Mouse (Mus musculus) MEL (cell line): ENCODE measurements around the gene Ankrd39.

ENCODE experiments used
- CHD1 ChIP-seq: IDR thresholded peaks from 2 replicates; pipeline ENCODE4 v1.6.1; 2012; ENCODE audit warnings: low read depth, mild to moderate bottlenecking, inconsistent platforms, low read length, improper control_type of control experiment
- CTCF ChIP-seq, 3 experiments: IDR thresholded peaks in 2 of 3; conservative IDR thresholded peaks in 1 of 3; 2 replicates each; pipeline ENCODE4 v1.5.1; 2011 to 2012; ENCODE audit warnings: low read length in 3 of 3, low read depth in 2 of 3, mild to moderate bottlenecking in 2 of 3, improper control_type of control experiment in 1 of 3, inconsistent platforms in 1 of 3, mixed read lengths in 1 of 3, moderate library complexity in 1 of 3; ENCODE audit not compliant: control insufficient read depth in 1 of 3, insufficient read depth in 1 of 3, poor library complexity in 1 of 3, severe bottlenecking in 1 of 3
- E2F4 ChIP-seq: IDR thresholded peaks from 2 replicates; pipeline ENCODE4 v1.6.1; 2011; ENCODE audit warnings: low read depth, low read length, improper control_type of control experiment, borderline replicate concordance
- MAX ChIP-seq: IDR thresholded peaks from 2 replicates; pipeline ENCODE4 v1.6.1; 2011; ENCODE audit warnings: low read length, improper control_type of control experiment
- MXI1 ChIP-seq: IDR thresholded peaks from 2 replicates; pipeline ENCODE4 v1.6.1; 2011; ENCODE audit warnings: mild to moderate bottlenecking, low read depth, low read length, improper control_type of control experiment
- ZKSCAN1 ChIP-seq: IDR thresholded peaks from 2 replicates; pipeline ENCODE4 v1.6.1; 2012; ENCODE audit warnings: low read depth, mild to moderate bottlenecking, inconsistent platforms, low read length, improper control_type of control experiment, moderate library complexity

DNA sequence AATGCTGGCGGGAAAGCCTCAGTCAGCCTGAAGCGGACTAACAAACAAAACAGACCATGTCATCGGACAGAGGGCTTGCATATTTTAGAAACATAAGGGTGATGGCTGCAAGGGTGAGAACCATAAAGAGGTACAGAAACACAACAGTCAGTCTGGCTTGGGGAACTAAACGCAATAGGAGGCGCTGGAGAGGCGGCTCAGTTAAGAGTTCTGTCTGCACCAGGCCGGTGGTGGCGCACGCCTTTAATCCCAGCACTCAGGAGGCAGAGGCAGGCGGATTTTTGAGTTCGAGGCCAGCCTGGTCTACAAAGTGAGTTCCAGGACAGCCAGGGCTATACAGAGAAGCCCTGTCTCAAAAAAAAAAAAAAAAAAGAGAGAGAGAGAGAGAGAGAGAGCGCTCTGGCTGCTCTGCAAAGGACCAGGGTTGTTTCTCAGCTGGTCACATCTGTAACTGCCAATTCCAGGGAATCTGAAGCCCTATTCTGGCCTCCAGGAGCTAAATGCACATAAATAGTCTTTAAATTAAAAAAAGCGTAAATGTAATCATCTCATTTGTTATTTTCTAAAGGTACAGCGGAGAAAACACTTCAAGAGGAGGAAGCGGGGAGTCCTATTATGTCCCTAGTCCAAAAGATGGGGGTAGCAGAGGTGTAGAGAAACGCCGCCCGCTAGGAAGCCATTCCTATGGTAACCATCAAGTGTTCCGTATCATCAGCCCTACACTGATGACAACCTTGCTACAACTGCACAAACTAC is 1.2 kb downstream of the Ankrd39 start:
- no peak for TF ChIP-seq CHD1
- no peak for TF ChIP-seq E2F4
- TF ChIP-seq MXI1 = no peak
- TF ChIP-seq MAX = no peak
- TF ChIP-seq CTCF (IDR thresholded peaks at IDR 0.05 in 2 of 3, conservative IDR thresholded peaks at IDR 0.05 in 1 of 3; ENCODE audit: control insufficient read depth in 1 of 3, insufficient read depth in 1 of 3, low read depth in 2 of 3, low read length in 3 of 3, poor library complexity in 1 of 3, severe bottlenecking in 1 of 3) = peak in 2 of 3 experiments; percentile 39 to 42; a peak in 4 of 6 replicates
- no peak for TF ChIP-seq ZKSCAN1
